Mouse (Mus musculus) spleen, postnatal 10 days (tissue): ENCODE data around the gene Car2.

ENCODE experiments used
- DNase-seq, 2 experiments: peaks; one replicate each; pipeline ENCODE4 v3.0.0; 2021 to 2022; ENCODE audit warnings: low spot score in 2 of 2

The Car2 gene

DNA sequence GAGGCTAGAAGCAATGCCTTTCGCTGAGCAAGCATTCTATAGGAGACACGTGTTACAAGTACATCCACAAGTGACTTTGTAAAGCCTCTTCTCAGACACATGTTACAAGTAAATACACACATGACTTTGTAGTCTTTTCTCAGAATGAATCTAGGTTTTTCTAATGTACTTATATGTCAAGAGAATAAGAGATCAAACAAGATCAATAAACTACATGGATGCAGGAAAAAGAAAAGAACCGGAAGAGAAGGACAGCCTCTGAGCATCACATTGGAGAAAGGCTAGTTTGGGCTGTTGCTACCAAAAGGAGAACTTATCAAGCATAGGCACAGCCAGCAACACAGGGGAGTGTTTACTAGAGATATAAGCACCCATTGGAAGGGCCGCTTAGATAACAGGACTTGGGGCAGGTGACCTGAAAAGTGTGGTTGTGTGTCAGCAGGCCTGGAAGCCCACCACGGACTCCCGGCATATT lies 7.3 kb upstream of the Car2 start:
- DNase-seq: peak in 1 of 2 experiments; percentile 56

DNA sequence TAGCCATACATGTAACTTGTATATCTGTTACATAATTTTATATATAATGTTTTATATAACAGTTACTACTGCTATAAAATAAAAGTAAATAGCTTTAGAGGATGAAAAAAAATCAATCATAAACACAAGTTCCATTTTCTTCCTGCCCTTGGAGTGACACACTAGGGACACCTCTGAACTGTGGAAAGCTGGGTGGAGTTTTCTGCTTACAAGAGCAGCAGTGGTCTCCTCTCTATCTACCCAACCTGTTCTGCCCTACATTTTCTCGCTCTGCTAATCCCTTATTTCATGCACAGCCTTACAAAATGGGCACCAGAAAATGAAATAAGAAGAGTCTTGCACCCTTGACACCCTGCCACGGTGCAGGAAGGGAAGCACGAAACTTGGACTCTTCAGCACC lies 6.8 kb upstream of the Car2 start:
- DNase-seq: no peak

DNA sequence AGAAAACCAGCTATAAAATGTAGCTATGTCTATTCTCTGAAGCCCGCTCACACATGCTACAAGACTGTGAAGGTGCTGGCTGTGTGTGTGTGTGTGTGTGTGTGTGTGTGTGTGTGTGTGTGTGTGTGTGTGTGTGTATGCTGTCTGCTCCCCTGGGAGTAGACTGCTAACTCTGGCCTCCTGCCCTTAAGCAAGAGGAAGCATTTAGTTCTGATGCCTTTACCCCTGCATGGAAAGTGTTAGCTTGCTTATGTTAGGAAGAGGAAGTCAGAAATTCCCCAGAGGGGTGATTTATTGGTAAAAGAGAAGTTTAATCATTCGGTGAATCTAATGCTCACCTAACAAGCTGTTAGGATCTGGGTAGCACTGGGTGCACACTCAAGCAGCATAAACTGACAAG lies 5.8 kb upstream of the Car2 start:
- DNase-seq: peak in 1 of 2 experiments; percentile 46

DNA sequence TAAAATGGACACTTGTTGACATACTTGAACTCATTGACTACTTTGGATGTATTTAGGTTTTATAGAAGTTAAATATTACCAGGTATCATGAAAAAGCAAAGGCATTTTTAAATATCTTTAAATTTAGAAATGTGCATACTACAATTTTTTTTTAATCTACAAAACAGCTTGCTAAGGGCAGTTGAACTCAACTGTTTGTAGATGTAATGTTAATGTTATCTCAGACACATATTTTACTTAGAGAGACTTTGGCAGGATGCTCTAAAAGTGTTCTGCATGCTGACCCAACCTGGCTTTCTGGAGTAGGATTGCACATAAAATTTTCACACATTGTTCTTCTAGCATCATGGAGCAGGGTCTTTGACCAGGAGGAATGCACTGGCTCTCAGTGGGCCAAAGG lies 4.1 kb upstream of the Car2 start:
- DNase-seq: no peak

DNA sequence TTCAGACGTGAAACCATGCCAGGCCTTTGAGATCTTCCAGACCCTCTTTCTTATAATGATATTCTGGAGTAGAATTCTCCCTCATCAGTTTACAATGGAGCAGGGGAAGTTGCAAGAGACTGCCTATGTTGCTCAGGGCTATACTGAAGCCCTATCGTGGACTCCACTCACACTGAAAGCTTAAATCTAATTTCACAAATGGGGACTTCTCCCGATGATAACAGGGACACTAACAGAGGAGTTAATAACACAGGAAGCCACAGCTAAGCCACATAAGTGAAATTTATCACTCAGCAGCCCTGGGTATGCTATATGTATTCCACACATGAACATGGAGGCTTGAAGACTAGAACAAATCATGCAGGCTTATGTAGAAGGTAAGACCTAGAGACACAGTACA lies 3.3 kb upstream of the Car2 start:
- DNase-seq: no peak

DNA sequence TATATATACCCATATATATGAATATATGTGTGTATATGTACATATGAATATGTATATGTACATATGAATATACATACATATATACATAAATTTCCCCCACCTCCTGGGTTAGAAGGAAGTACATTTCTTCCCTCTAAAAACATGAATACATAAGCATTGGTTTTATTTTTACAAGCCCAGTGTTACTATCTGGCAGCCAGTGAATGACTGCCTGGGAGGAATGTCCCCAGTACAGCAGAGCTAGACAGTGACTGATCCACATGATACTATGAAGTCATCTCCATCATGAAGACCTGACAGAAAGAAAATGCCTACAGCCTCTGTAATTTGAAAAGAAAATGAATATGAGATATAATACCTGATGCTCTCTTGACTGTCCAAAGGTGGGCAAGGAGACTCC lies 1.2 kb upstream of the Car2 start:
- no peak for DNase-seq

DNA sequence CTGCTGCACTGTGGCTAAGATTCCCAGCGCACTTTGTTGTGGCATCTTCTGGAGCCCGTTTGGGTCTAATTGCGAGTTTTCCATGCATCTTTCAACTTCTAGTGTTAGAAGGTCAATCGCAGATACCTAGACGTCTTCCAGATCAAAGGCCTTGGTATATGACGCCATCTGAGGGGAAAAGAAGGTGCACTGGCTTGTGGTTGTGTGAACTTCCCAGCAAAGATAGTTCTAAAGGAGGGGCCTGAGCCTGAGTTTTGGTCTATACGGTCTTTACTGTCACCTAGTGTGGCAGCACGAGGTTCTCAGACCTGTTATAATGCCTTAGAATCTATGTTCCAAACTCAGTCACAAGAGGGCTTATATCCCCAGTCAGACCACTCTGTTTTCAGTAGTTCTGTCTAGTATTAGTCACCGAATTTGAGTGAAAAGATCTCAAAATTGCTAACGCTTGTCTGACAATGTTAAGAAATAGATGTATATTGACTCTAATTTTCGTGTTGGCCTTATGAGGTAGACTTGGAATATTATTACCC lies 1.1 kb downstream of the Car2 start:
- peak in 1 of 2 experiments; percentile 56 for DNase-seq

DNA sequence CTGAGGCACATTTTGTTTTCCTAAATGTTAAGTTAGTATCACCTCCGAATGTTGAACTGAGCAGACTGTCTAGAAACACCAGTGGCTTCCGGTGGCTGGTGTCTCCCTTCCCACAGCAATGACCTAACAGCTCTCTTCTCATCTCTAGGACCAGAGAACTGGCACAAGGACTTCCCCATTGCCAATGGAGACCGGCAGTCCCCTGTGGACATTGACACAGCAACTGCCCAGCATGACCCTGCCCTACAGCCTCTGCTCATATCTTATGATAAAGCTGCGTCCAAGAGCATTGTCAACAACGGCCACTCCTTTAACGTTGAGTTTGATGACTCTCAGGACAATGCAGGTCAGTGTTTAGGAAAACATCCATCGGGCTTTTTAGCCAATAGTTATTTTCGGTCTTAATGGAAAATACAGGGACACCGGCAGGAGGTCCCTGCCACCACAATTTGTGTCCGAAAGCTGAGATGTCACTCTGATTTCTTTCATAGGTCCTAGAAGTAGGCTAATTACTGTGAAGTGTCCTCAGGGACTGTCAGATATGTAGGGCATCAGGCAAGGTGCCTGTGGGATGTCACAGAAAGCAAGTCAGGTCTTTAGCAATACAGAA lies 1.7 kb downstream of the Car2 start:
- peak in 1 of 2 experiments; percentile 59 for DNase-seq

DNA sequence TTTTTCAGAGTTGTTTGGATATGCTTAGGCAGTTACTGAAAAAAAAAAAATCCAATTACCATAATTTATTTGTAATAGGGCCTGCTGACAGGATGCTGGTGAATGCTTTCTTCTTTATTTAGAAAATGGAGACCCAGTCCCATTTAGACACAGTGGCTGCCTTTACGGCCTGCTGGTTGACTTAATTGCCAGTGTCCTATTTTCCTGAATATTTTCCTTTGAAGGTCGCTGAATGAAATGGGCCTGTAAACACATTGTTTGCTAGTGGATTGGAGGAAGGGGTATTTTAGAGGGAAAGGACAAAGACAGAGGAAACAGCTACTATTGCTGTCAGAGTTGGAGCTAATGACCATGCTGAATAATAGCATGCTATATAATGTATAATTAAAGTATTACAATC lies 2.5 kb downstream of the Car2 start:
- no peak for DNase-seq

DNA sequence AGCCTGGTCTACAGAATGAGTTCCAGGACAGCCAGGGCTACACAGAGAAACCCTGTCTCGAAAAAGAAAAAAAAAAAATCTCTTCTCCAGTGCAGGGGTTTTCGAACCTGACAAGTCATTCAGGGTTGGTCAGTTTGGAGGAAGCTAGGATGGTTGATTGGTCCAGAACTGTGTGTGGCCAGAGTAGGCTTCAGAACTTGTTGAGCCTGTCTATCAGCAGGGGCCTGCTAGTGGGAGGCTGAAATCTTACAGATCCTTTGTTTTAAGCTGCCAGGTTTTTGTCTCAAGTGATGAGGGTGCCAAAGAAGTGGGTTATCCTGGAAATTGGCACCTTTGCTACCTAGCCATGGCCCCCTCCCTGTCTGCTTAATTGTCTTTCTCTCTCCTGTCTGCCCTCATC lies 3.0 kb downstream of the Car2 start:
- peak in 1 of 2 experiments; percentile 50 for DNase-seq

DNA sequence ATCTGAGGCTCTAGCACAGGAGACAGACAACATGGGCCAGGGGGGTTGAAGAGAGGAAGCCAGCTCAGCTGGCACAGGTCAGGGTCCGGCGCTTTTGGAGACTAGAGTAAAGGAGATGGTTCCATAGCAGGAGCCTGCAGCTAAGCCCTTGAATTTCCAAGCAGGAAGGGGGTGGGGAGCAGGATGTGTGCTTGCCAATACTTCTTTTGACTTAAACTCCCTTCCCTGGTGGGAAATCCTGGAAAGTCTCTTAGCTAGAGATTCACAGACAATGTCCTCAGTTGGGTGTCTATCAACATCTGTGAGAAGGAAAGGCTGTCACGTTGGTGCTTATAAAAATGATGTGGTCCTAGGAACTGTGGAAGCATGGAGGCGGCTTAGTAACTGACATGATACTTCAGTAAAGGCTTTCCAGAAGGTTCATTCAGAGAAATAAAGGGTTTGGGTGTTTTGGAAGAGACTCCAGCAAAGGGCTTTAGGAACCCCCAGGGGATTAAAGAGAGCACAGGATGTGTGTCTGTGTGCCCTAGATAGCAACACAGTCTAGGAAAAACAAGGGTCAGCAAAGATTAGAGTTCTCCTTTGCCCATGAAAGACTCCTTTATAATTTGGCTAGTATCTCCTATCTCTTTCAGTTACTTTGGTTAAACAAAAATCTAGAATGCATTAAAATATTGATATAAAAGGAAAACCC lies 3.8 kb downstream of the Car2 start:
- peak in 1 of 2 experiments; percentile 30 for DNase-seq

DNA sequence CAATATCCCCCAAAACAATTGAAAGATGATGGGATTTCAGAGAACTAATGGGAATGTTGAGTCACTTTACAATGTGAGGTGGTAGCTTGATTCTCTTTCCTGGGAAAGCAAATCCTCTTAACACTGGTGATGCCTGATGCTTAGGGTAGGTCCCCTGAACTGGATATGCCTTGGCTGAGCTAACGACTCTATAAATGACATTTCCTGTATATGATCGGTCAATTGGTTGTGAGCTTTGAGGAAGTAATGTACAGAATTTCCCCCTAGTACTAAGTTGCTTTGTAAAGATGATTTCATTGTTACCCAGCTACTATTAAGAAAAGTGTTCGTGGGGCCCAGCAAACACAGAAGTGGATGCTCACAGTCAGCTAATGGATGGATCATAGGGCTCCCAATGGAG lies 6.9 kb downstream of the Car2 start:
- DNase-seq: no peak

DNA sequence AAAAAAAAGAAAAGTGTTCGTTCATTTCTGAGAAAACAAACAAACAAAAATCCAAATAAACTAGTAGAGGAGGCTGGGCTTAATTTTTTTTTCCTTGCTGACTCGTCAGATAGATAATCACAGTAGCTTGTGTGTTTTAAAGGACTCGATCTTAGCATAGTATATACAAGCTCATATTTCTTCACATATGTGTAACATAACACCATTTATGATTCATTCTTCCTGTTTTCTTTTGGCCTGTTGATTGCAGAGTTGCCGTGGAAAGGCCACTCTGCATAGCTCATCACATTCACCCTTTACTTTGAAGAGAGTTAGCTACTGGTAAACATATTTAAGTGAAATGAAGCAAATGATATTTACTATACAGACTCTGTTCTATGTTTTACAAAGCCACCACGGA lies 7.6 kb downstream of the Car2 start:
- DNase-seq: no peak

DNA sequence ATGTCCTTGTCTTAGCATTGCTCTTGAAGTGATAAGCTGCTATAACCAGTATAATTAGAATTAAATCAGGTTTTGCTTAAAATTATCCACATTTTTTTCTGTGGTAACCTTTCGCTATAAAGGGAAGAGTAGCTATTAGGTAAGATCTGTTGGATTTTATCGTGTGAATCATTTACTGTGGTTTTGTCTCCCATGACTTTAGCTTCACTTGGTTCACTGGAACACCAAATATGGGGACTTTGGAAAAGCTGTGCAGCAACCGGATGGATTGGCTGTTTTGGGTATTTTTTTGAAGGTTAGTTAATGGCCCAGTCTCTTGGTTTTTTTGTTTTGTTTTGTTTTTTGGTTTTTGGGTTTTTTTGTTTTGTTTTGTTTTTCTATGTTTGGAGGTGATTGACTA lies 9.3 kb downstream of the Car2 start:
- DNase-seq: no peak

DNA sequence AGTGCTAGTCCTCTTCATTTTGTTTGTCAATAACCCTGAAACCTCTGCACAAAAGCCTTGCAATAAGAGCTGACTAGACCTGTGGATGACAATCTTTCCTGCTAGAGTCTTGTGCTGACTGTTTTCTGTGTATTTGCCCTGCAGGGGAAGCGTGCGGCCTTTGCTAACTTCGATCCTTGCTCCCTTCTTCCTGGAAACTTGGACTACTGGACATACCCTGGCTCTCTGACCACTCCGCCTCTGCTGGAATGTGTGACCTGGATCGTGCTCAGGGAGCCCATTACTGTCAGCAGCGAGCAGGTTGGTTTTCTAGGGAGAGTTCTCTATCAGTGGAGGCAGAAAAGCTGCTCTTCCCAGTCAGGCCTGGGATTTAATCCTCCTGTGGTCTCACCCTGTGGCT lies 11.7 kb downstream of the Car2 start:
- DNase-seq: no peak

DNA sequence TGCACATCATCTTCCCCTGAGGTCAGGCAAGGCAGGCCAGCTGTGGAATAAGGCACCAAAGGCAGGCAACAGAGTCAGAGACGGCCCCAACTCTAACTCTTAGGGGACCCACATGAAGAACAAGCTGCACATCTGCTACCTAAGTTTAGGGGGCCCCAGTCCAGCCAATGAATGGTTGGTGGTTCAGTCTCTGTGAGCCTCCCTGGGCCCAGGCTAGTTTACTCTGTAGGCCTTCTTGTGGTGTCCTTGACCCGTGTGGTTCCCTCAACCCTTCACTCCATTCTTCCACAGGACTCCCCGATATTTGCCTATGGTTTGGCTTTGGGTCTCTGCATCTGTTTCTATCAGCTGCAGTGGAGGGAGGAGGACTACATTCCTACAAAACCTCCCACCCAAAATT lies 17.3 kb downstream of the Car2 start:
- DNase-seq: no peak

DNA sequence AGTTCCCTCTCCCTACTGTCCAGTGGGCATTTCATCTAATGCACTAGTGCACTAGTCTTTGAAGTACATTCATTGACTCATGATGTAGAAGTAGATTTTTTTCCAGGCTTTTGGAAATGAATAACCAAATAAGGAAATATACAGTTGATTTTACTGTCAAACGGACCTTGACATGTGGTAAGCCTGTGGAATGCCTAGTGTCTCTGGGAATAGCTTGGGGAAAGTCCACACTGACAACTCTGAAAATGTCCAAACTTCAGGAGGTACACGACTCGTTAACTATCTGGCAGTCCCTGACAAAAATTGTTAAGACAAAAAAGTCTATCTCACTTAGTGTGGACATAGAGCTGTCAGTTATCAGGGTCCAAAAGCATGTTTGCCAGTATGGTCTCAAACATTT lies 18.1 kb downstream of the Car2 start:
- no peak for DNase-seq

DNA sequence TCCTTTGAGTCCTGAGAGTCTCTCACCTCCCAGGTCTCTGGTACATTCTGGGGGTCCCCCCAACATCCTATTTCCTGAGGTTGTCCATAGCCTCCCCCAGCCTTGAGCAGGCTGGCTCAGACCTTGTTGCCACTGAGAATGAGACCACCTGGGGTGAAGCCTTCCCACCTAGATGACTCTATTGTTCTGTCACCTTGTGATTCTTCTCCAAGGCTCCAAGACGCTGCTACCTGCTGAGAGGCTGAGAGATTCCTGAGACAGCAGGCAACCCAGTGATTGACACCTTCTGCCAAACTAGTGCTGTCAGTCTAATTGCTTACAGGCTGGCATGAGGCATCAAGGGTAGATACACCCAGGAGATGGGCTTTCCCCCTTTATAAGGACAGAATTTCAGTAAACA lies 21.2 kb downstream of the Car2 start:
- no peak for DNase-seq

DNA sequence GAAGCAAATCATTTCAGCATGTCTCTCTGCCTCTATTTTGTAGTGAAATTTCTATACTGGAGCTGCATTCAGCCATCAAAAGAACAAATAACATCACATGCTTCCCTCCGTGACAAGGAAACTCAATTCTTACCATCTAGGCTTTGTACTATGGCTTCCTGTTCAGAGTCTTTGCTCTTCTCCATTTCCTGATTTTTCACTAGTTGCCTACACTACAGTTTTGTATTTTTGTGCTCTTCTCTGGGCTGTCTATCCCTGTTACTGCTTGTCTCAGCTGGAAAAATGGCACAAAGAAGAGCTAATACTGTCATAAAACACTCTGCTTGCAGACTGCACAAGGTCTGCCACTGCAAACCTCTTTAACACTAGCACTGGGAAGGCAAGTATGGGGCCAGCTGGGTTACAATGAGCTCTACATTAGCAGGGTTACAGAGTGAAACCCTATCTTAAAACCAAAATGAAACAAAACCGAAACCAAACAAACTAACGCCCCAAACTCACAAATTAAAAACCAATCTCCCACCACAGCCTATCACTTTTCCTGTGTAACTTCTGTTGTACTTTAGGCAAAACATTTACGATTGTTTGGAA lies 26.0 kb downstream of the Car2 start:
- DNase-seq: no peak

DNA sequence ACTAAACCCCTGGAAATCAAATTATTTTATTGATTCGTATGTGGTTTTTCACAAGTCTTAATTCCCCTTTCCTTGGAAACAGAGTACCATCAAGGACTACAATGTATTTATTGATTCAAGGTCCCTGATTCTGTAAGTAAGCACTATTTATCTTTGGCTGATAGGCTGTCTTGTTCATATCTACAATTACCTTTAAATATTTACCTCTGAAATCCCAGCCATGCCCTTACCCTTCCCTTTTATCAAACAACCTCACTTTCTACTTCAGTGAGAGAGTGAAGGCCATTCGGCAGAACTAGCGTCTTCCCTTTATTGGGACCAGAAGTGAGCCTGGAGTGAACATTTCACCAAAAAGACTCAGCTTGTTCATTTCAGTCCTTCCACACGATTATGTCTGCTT lies 27.7 kb downstream of the Car2 start:
- DNase-seq: no peak

DNA sequence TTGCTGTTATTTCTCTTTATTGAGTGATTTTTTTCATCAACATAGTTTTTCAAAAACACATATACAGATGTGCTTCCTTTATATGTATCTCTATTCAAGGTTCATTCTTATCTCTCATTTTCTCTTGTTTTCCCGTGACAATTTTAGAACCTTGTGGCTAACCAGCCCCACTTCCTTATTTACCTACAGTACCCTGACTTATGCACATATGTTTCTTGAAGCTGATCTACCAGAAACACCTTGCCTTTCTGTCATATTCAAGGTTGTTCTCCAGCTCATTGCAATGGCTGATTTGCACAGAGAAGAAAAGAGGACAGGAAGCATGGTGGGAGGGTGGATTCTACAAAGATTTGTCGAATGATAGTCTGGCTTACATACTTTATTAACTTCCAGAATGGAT lies 29.3 kb downstream of the Car2 start:
- DNase-seq: no peak

DNA sequence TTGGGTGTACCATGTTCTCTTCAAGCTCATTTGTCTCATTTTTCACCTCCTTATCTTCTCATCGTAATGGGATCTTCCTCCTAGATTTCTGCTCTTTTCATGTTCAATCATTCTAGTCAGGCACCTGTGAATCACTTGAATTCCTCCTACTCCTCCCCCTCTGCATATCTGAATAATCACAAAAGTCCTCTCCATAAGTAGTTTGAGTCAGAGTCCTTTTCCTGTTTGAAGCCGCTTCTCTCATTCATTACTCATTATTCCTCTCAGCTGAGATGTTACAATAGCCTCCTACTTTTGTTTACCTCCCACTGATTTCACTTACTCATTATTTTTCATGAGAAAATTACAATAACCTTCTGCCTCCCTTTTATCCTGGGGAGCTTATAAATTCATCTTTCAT lies 31.2 kb downstream of the Car2 start:
- no peak for DNase-seq

DNA sequence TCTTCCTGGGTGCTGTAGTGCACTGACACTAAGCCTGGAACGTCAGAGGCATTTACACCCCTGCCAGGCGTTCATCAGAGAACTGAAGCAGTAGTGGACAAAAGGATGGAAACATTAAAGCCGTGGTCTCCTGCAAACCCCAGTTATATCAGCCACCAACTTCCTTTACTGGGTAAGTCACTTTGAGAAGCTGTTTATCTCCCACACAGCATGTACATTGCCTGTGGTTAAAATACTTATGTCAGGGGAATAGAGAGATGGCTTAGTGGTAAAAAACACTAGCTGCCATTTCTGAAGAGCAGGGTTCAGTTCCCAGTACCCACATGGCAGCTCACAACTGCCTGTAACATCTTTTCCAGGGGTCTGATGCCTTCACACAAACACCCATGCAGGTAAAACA lies 58.6 kb downstream of the Car2 start:
- DNase-seq: no peak
